Mouse (Mus musculus) left cerebral cortex, postnatal 10 days (tissue): ENCODE results near the gene Pnpla1. TPM values are rescaled to one million over a fixed set of nuclear protein-coding genes. Genes with fewer than 3 reads are reported as not detected.

ENCODE experiments used
- DNase-seq, 2 experiments: peaks; one replicate each; pipeline ENCODE4 v3.0.0; 2021 to 2022; ENCODE audit warnings: low spot score in 2 of 2, mixed read lengths in 1 of 2; ENCODE audit errors: extremely low spot score in 1 of 2
- intact Hi-C: fragments of 180-260 bp; cut with DNase I; formaldehyde crosslinking; loops from one replicate; pipeline ENCODE4 v1.15.1; 2025
- total RNA-seq, 2 experiments: library from RNA; stranded (reverse); gene quantifications; 2 replicates each; pipeline ENCODE4 v1.2.3; 2021

Pnpla1 gene
- total RNA-seq, 2 experiments from 2014 or later, result 0.53 to 0.60 TPM

DNA sequence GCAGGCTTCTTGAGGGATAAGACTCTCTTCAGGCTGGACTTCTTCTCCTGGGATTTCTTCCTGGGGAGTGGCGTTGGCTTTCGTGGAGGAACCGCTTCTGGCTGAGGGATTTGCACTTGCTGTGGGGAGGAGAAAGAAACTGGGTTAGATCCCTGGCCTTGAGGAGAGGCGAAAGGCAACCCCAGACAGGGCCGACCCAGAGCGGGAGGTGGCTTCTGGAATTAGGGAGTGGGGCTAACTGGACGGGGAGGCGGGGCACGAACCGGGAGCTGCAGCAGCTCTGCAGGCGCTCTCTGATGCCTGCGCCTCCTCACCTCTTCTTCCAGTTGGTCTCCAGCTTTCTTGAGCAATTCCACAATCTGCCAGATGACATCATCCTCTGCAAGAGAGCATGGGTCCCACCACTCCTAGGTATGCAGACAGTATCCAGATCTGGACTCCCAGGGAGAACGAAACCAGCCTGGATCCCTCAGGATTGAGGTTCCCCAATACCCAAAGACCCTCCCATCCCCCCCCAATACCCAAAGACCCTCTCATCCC lies 47.2 kb downstream of the Pnpla1 start:
- DNase-seq, result no peak
- intact Hi-C loops, result no loop called here

DNA sequence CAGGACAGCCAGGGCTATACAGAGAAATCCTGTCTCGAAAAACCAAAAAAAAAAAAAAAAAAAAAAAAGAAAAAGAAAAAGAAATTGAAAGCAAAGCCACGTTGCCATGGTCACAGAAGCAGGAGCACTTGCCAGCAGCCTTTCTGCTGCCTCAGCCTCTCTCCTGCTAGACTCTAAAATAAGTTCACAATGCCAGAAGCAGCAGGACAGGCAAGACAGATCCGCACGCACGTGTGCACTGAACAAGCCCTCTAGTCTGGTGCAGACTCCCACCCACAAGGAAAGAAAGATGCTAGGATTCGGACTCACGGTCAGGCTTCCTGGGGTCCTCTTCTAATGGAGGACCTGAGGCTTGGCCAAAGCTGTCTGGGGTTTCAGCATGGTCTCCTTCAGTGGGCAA lies 49.7 kb downstream of the Pnpla1 start:
- peak in 1 of 2 experiments; percentile 71 for DNase-seq
- intact Hi-C loops, result no loop called here

DNA sequence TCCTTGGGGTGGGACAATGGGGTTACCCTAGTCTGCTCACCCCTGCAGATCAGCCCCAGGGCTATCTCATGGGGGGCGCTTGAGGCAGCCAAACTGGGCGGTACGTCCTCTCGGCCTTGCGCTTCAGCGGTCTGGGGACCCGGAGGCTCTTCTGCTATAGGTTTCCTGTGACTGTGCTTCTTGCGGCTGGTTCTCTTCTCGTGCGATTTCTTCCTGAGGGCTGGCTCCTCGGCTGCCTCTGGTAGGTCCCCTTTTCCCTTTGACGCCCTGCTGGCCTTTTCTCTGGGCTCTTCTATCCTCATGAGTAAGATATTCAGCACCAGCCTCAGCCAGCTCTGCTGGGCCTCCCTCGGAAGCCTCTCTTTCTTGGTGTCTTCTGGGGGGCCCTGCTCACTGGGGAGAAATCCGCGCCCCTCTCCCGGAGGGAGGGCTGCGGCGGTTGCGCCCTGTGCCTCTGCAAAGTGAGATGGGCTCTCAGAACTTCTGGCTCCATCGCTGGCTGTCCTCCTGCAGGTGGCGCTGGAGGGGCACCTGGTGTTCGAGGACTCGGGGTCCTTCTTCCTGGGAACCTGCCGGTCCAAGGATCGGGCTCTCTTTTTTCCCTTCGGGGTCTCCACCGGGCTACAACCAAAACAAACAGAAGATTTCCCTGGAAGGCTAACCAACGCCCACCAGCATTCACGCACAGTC lies 51.2 kb downstream of the Pnpla1 start:
- DNase-seq, result peak in 1 of 2 experiments; percentile 75
- intact Hi-C loops, result no loop called here

DNA sequence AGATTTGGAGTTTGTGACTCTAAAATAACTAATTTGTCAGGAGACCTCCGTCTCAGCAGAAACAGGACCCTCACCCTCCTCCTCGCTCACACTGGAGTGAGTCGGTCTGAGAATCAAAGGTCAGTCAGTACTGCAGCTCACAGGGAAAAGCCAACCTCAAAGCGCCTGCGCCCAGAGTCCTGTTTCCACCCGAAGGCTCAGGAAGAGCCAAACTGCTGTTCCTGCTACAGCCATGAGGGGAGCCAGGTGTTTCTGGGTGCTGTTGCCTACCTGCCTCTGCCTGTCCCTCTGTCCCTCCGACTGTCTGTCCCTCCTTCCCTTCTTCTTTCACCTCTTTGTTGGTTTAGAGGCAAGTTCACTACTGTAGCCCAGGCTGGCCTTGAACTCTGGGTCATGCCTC lies 51.9 kb downstream of the Pnpla1 start:
- intact Hi-C loops, result no loop called here
- no peak for DNase-seq

DNA sequence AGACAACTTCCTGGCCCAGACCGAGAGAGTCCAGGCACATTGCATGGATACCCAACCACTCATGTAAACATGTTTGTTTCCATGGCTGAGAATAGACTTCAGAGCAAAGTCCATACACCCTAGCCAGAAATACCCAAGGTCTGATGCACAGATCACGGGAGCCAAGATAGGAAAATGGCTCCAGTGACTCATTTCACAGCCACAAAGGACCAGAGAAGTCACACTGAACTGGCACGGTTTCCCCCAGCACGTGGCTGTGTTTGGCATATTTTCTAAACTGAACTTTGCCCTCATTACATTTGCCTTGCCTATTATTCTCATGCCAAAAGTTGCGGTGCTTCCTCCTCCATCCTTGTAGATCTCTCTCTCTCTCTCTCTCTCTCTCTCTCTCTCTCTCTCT lies 55.0 kb downstream of the Pnpla1 start:
- no peak for DNase-seq
- intact Hi-C loops, result no loop called here

DNA sequence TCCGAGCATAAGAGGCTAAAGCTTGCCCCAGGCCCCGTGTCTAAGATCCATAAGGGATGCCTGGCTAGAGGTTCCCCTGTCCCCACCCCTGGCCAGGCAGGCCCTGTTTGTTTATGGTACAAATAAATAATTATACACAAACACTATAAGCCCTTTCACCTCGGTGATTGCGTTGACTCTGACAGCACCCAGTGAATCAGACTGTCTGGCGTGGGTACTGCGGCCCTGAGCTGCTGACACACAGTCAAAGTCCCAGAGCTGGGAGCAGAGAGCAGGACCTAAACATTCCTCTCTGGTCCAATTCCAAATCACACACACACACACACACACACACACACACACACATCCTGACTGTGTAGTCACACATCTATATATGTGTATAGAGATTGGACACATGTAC lies 55.7 kb downstream of the Pnpla1 start:
- intact Hi-C loops, result no loop called here
- DNase-seq, result no peak

DNA sequence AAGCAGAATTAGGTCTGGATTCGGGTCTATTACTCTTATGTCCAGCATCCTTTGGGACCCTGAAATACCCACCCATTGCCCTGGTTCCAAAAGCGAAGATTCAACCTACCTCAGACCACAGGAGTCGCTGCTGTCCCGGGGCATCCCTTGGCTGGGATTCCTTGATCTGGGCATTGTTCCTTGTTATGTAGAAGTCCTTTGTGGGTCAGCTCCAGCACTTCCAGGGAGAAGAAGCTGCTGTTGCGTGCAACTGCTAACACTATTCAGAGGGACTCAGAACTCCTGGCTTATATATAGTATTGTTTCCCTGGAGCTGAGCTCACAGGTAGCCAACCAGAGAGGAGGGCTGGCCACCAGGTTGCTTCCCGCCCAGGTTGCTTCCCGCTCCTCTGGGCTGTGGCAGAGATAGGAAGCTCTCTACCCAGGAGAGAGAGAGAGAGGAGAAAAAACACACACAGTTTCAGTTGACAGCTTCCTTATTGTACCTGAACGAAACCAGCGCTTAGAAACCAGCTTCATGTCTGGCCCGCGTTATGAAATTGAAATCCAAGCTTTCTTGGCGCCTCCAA lies 56.9 kb downstream of the Pnpla1 start, which contains the start of gene 4930539E08Rik:
Gene 4930539E08Rik, minus strand, starts transcription at position 265 of the 569 bp plus-strand sequence.
- DNase-seq, result no peak
- intact Hi-C loops, result no loop called here

DNA sequence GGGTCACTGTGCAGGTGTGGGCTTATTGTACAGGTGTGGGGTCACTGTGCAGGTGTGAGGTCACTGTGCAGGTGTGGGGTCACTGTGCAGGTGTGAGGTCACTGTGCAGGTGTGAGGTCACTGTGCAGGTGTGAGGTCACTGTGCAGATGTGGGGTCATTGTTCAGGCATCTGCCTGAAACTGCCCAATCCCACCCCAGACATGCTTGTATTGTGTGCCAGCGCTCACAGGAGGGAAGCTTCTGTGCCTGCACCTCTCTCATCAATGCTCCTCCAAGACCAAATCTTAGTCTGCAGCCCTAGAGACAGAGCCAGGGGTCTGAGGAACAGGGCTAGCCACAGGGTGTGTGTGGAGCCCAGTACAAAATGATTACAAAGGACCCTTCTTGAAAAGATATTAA lies 58.3 kb downstream of the Pnpla1 start:
- intact Hi-C loops, result no loop called here

DNA sequence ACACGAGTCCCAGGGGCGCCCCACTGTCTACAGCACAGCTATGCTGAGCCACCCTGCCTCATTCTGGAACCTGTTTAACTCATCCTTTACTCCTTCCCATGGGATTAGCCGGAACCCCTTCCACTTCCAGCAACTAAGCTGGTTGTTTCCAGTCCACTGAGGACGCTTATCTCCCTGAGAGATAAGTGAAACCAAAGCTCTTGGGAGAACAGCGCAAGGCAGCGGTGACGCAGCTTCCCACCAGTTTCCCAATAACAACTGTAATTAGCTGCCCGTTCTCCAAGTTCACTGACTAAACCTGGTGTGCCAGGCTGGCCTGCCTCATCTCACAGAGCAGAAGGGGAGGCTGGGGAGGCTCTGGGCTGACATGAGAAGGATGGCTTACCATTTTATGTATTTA lies 62.9 kb downstream of the Pnpla1 start:
- intact Hi-C loops, result no loop called here
- no peak for DNase-seq

More for the DNA sequence above, 58.3 kb downstream of the Pnpla1 start:
- no peak for DNase-seq

DNA sequence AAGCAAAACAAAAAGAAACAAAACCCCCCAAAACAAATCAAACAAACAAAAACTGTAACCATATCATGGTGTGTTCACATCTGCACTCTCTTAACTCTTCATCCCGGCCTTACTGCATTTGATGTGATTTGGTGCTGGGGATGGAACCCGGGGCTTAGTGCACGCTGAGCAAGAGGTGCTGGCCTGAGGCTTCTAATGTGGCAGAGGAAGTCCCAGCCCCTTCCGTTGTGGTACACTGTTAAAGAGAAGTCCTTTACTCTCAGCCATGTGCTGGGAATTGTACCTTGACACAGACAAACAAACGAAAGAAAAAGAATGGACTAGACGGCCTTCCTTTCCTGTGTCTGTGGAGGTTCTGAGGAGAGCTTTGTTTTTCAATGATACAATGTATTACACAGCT lies 63.9 kb downstream of the Pnpla1 start:
- DNase-seq, result no peak
- intact Hi-C loops, result no loop called here

DNA sequence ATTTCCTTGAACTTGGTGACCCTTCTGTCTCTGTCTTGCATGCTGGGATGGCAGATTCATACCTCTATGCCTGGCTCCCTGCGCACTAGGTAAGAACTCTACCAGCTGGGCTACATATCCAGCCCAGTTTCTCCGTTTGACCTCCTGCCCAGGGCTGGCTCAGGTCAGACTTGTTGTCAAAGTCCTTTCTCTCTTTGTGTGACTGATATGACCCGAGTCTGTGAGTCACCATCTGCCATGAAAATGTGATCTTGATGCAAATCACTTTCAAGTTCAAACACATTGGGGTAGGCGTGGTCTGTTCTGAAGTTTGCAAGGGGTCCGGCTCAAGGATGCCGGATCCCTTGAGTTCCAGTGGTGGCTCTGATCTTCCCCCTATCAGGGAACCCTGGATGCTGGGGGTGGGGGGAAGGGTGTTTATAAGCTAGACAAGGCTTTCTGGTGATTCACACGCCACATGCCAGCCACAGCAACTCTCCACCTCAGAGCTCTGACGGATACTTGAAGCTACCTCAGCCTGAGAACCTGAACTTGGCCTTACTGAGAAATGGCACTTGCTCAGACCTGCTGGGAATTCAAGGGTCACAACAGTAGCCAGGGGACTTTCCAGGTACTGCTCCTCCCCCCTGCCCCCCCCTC lies 66.9 kb downstream of the Pnpla1 start:
- intact Hi-C loops, result loop anchor here (5.0 kb wide), 2 partner anchors 43 to 158 kb away; partner anchors contain the start of gene Mapk13
- DNase-seq, result no peak

DNA sequence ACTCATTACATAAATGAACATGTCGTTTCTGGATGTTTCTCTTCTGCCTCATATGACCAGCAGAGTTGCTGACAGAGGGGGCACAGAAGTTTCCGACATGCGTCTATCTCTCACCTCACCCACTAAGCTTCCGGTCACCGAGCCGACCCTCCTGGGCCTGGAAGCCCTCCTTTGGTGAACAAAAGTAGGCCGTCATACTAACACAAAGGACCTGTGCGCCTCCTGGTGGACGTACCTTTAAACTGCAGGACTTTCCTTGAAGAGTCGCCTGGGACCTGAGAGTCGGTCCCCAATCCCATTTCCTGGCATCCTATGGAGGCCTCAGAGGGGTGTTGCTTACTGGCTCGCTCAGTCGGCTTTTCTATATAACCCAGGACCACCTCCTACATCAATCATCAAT lies 68.2 kb downstream of the Pnpla1 start:
- intact Hi-C loops, result loop anchor here (5.0 kb wide), 2 partner anchors 44 to 159 kb away; partner anchors contain the start of gene Mapk13
- DNase-seq, result peak; percentile 72 to 83

DNA sequence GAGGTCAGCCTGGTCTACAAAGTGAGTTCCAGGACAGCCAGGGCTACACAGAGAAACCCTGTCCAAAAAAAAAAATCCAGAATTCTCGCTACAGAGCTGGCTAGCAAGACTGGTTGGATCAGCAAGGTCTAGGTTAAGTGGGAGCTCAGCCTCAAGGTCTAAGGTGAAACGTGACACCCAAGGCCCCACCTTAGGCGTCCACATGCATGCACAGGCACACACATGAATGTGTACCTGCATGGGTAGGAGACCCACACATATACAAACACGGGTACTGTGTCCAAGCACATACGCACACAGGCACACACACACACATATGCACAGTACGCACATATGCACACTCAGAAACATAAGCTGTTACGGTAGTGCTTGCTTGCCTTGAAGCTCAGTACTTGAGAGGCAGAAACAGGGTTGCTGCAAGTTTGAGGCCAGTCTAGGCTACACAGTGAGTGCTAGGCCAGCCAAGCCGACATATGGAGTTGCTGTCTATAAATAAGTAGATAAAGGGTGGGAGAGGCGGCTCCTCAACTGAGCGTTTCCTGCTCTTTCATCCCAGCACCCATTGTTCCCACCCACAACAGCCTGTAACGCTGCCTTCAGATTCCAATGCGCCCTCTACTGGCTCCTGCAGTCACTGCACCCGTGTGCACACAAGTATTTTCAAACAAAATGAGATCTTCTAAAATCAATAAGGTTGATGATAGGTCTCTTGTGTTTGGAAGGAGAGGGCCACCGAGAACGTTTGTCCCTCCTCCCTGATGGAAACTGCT lies 68.8 kb downstream of the Pnpla1 start:
- intact Hi-C loops, result loop anchor here (5.0 kb wide), 2 partner anchors 45 to 160 kb away; partner anchors contain the start of gene Mapk13
- DNase-seq, result peak in 1 of 2 experiments; percentile 70

DNA sequence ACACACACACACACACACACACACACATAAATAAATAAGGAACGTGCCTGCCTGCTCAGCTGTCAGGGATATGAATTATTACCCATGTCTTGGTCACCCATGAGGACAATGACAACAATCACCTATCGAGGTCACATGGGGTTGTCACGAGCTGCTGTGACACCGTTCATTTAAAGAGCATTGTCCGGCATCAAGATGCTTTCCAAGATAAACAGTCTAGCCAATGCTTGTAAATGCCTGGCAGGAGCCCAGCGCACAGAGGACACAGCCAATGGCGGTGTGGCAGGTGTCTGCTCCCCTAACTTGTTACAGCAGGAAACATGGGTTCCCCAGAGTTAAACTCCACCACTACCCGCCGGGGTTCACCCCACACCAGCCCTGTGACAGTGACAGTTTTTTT lies 69.8 kb downstream of the Pnpla1 start:
- intact Hi-C loops, result loop anchor here (5.0 kb wide), 2 partner anchors 46 to 161 kb away; partner anchors contain the start of gene Mapk13
- peak in 1 of 2 experiments; percentile 43 for DNase-seq

DNA sequence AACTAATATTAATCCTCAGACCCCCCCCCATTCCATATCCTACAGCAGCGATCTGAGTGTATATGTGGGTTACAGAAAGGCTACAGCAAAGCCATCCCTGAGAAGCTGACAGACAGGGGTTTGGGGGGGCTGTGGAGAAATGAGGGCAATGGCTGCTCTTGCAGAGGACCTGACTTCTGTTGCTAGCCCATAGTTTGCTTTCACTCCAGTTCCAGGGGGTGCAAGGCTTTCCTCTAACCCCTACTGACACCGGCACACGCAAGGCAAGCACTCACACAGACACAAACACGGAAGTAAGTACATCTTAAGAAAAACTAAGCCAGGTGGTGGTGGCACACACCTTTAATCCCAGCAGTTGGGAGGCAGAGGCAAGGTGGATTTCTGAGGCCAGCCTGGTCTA lies 71.2 kb downstream of the Pnpla1 start:
- intact Hi-C loops, result loop anchor here (5.0 kb wide), 2 partner anchors 47 to 162 kb away; partner anchors contain the start of gene Mapk13
- DNase-seq, result peak in 1 of 2 experiments; percentile 5

DNA sequence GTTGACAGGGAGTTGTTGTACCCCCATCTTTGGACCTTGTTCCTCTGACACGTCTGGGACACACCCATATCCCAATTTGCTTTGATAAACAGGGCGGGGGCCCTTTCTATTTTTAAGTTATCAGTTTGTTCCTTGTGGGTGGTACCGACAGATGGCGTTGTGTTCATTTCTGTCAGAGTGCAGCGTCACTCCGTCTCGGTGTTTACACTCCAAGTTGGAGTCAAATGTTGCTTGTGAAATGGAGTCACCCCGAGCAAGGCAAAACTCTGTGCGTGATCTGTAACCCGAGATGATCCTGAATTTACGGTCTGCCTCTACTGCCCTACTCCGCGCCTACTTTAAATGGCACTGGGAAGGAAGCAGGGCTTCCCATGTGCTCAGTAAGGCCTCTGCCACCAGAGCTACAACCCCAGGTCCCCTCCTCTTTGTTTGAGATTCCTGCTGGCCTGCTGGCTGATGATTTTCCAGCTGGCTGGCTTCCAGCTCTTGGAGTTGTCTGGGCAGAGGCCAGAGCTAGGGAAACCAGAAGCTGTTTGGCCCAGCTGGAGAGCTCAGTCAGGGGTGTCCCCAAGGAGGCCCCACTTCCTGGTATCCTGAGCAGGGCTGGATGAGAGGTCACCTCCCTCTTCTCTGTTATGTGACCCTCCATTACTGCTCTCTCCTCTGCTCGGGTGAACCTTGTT lies 72.3 kb downstream of the Pnpla1 start:
- intact Hi-C loops, result no loop called here
- peak; percentile 64 to 91 for DNase-seq

DNA sequence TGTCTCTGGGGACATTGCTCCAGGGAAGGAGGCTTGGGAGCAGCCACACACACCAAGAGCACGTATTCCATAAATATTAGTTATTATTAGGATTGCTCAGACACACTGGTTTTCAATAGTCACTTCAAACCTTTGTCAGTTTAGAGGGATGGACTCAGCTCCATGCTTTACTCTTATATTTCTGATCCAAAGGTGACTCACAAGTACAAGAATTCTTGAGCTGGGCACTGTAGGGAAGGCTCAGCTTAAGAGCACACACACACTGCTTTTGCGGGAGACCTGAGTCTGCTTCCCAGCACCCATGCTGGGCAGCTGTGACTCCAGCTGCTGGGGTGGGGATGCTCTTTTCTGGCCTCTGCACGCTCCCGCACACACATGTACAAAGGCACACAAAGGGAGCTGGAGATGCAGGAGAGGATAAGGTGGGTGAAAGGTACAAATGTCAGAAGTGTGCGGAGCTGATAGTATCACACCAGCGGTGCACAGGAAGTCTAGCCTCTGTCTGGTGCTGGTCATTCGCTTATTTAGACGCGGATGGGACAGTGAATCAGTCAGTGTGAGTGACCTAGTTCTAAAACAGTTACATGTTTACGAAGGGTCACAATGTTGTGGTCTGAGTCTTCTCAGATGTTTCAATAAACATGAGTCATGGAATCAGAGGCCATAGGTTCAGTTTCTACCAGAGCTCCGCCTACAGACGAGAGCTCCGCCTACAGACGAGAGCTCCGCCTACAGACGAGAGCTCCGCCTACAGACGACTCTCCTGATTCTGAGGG lies 73.4 kb downstream of the Pnpla1 start:
- DNase-seq, result peak in 1 of 2 experiments; percentile 17
- intact Hi-C loops, result no loop called here

DNA sequence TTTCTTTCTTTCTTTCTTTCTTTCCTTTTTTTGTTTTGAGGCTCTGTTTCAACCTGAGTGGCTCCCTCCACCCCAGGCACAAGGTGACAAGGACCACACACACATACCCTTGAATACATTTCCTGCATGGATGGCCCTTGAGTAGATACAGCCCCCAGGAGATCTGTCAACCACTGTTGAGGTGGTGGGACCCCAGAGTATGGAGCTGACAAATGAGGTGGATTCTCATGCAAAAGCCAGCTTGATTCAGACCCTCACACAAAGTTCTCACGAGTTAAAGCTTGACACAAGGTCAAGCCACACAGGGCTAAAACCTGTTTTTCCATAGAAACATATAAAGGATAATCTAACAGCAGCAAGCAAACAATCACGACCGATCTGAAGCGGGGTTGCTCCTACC lies 74.1 kb downstream of the Pnpla1 start:
- intact Hi-C loops, result no loop called here
- no peak for DNase-seq
